In genomic region chr9:22732646-22733045, GRCm38 (mm10) we compare ENCODE assay signal across 16 mouse cellular contexts.
"Had no signal": no experiment of that assay in that cellular context is flagged by ENCODE, and none has a peak within 500 bp of the region (broad histone marks: within the 10 kb centered on the region; RNA-seq: fewer than 3 reads in every experiment).

No protein-coding gene starts in this region.

- H3K9ac ChIP-seq: liver, postnatal 0 days; lung, embryonic 15.5 days; midbrain, embryonic 12.5 days; neural tube, embryonic 12.5 days; stomach, embryonic 15.5 days had no signal

- H3K4me1 ChIP-seq: lung, embryonic 15.5 days; stomach, embryonic 15.5 days had no signal

- H3K27me3 ChIP-seq: lung, embryonic 15.5 days; megakaryocyte, embryonic 14.5 days; midbrain, embryonic 12.5 days; neural tube, embryonic 12.5 days; stomach, embryonic 15.5 days had no signal

- H3K36me3 ChIP-seq: lung, embryonic 15.5 days; midbrain, embryonic 12.5 days; neural tube, embryonic 12.5 days; stomach, embryonic 15.5 days had no signal

- DNase-seq: liver, postnatal 0 days; lung, adult 2 months; lung, postnatal 14 days; lung, postnatal 36 days; midbrain, embryonic 14.5 days; right cerebral cortex, postnatal 14 days; thymus, adult 2 months; thymus, postnatal 14 days; thymus, postnatal 36 days had no signal

- H3K27ac ChIP-seq: lung, embryonic 15.5 days; macrophage; midbrain, embryonic 12.5 days; neural tube, embryonic 12.5 days; stomach, embryonic 15.5 days; stomach, postnatal 0 days had no signal

- H3K4me3 ChIP-seq: lung, embryonic 15.5 days; megakaryocyte, embryonic 14.5 days; midbrain, embryonic 12.5 days; neural tube, embryonic 12.5 days; stomach, embryonic 15.5 days had no signal
